Mouse (Mus musculus) regulatory T cell (primary cell): ENCODE measurements around the gene 4931400O07Rik.

Experiments
- in situ Hi-C: fragments of 300-600 bp; cut with MboI, MseI; formaldehyde crosslinking; loops from one replicate; pipeline ENCODE4 v1.15.1; 2025; ENCODE audit warnings: high pct_unique_total_duplicates

4931400O07Rik gene

GRCm38 (mm10) chrX:62467691-62468090 lies at the start of gene 4931400O07Rik:
Gene 4931400O07Rik (plus strand): TSS chrX:62467991.
- in situ Hi-C loops = no loop called here
